Mouse (Mus musculus): ENCODE results near the gene Cachd1.

DNA sequence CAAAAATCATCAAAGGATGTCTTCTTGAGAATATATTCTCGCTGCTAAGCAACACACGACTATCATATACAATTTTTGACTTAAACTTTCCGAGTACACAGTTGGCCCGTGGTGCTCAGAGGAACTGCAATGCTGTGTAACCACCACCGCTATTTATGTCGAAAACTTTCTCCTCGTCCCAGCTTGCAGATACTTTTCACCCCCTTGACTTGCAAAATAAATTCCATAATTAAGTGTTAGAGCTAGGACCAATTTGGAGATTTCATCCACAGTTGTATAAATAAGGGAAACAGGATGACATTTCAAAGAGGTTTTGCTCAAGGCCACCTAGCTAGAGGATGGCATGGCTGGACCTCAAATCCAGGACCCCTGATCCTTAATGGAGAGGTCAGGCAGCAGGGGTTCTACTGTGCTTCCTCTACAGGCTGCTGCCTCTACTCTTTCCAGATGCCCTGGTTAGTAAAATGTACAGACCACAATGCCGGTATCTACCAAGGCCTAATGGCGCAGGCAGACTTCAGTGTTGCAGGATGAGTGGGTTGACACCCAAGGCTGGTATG lies 251.5 kb downstream of the Cachd1 start:
- no peak for TF ChIP-seq CTCF (IDR thresholded peaks at IDR 0.05; ENCODE audit: insufficient read depth, low read depth, low read length)
- TF ChIP-seq POLR2A (IDR thresholded peaks at IDR 0.05; ENCODE audit: insufficient read depth, low read depth, low read length): no peak
